Mouse (Mus musculus): ENCODE measurements around the gene Nobox. TPM values are rescaled to one million over a fixed set of nuclear protein-coding genes. Genes with fewer than 3 reads are reported as not detected.

The Nobox gene
- total RNA-seq (2021) = not detected
- long read RNA-seq, experiment 1 = 0 reads
- long read RNA-seq, experiment 2 = 0 reads

- no peak for DNase-seq
- intact Hi-C loops (cut with DNase I) = no loop called here
These were observed at the start of gene Nobox for GRCm38 (mm10) chr6:43309454-43309853. TSS of gene Nobox (minus strand) at chr6:43309554.

- intact Hi-C loops (cut with DNase I) = no loop called here
These were observed 45.3 kb upstream of the Nobox start for GRCm38 (mm10) chr6:43354562-43355241.

GRCm38 (mm10) chr6:43353446-43353845, 44.1 kb upstream of the Nobox start:
- no peak for DNase-seq
- intact Hi-C loops (cut with DNase I) = no loop called here

More at GRCm38 (mm10) chr6:43354562-43355241, 45.3 kb upstream of the Nobox start:
- no peak for DNase-seq

GRCm38 (mm10) chr6:43349083-43349482, 39.7 kb upstream of the Nobox start:
- no peak for DNase-seq
- intact Hi-C loops (cut with DNase I) = no loop called here

GRCm38 (mm10) chr6:43347637-43348036, 38.3 kb upstream of the Nobox start:
- DNase-seq = no peak
- intact Hi-C loops (cut with DNase I) = no loop called here

GRCm38 (mm10) chr6:43343006-43343405, 33.7 kb upstream of the Nobox start:
- intact Hi-C loops (cut with DNase I) = no loop called here
- no peak for DNase-seq

GRCm38 (mm10) chr6:43342386-43342785, 33.0 kb upstream of the Nobox start:
- DNase-seq = no peak
- intact Hi-C loops (cut with DNase I) = no loop called here

GRCm38 (mm10) chr6:43338804-43339203, 29.4 kb upstream of the Nobox start:
- intact Hi-C loops (cut with DNase I) = loop anchor here (2.0 kb wide), 1 partner anchor 26 kb away; no protein-coding TSS in a partner anchor
- DNase-seq = no peak

- intact Hi-C loops (cut with DNase I) = no loop called here
- no peak for DNase-seq
These were observed 28.2 kb upstream of the Nobox start for GRCm38 (mm10) chr6:43337491-43337961.

- DNase-seq = no peak
- intact Hi-C loops (cut with DNase I) = no loop called here
These were observed 26.4 kb upstream of the Nobox start for GRCm38 (mm10) chr6:43335619-43336234.

- intact Hi-C loops (cut with DNase I) = no loop called here
- DNase-seq = no peak
These were observed 24.1 kb upstream of the Nobox start for GRCm38 (mm10) chr6:43333479-43333878.

GRCm38 (mm10) chr6:43312961-43313656, 3.8 kb upstream of the Nobox start:
- intact Hi-C loops (cut with DNase I) = no loop called here
- DNase-seq = no peak

GRCm38 (mm10) chr6:43312546-43312945, 3.2 kb upstream of the Nobox start:
- intact Hi-C loops (cut with DNase I) = no loop called here
- no peak for DNase-seq

- no peak for DNase-seq
- intact Hi-C loops (cut with DNase I) = no loop called here
These were observed 717 bp upstream of the Nobox start for GRCm38 (mm10) chr6:43310071-43310470.

GRCm38 (mm10) chr6:43297508-43297850, 11.9 kb downstream of the Nobox start:
- no peak for DNase-seq
- intact Hi-C loops (cut with DNase I) = loop anchor here (5.0 to 10.0 kb wide), 2 partner anchors 45 to 283 kb away; no protein-coding TSS in a partner anchor

GRCm38 (mm10) chr6:43296798-43297507, 12.4 kb downstream of the Nobox start:
- DNase-seq = no peak
- intact Hi-C loops (cut with DNase I) = loop anchor here (5.0 to 10.0 kb wide), 2 partner anchors 45 to 282 kb away; no protein-coding TSS in a partner anchor

- intact Hi-C loops (cut with DNase I) = loop anchor here (5.0 to 10.0 kb wide), 2 partner anchors 44 to 281 kb away; no protein-coding TSS in a partner anchor
- no peak for DNase-seq
These were observed 13.4 kb downstream of the Nobox start for GRCm38 (mm10) chr6:43295908-43296307.

- no peak for DNase-seq
- intact Hi-C loops (cut with DNase I) = loop anchor here (10.0 kb wide), 1 partner anchor 278 kb away; no protein-coding TSS in a partner anchor
These were observed 16.2 kb downstream of the Nobox start for GRCm38 (mm10) chr6:43293175-43293574.

GRCm38 (mm10) chr6:43292471-43293076, 16.8 kb downstream of the Nobox start:
- intact Hi-C loops (cut with DNase I) = loop anchor here (10.0 kb wide), 1 partner anchor 278 kb away; no protein-coding TSS in a partner anchor
- DNase-seq = no peak

- intact Hi-C loops (cut with DNase I) = loop anchor here (10.0 kb wide), 1 partner anchor 277 kb away; no protein-coding TSS in a partner anchor
- DNase-seq = no peak
These were observed 17.3 kb downstream of the Nobox start for GRCm38 (mm10) chr6:43292041-43292440.

Measured in gastrocnemius, postnatal 36 days (tissue).